Mouse (Mus musculus): ENCODE data around the gene Tnrc6c. TPM values are rescaled to one million over a fixed set of nuclear protein-coding genes. Genes with fewer than 3 reads are reported as not detected.

Tnrc6c gene
- polyA plus RNA-seq, 1 experiment from 2014 or later, result 31.0 TPM

GRCm38 (mm10) chr11:117790703-117791440, 136.8 kb downstream of the Tnrc6c start:
- no peaks in the 10 kb centered on the region for H3K36me3 ChIP-seq
- ATAC-seq (replicated peaks), result no peak
- H3K9ac ChIP-seq (replicated peaks), result no peak overlapping the region
- no peaks in the 10 kb centered on the region for H3K4me1 ChIP-seq
- no peak overlapping the region for H3K4me2 ChIP-seq (replicated peaks)
- WGBS, result 37% methylated on average over 23 of the region's 23 CpGs
- H3K9me3 ChIP-seq, result no peaks in the 10 kb centered on the region
- no peak overlapping the region for H3K4me3 ChIP-seq
- no peak overlapping the region for H3K27ac ChIP-seq (replicated peaks)
- no peaks in the 10 kb centered on the region for H3K27me3 ChIP-seq

GRCm38 (mm10) chr11:117791441-117791761, 137.3 kb downstream of the Tnrc6c start:
- Histone ChIP-seq H3K36me3 (no peaks in the 10 kb centered on the region), H3K4me2 (replicated peaks) (no peak overlapping the region), H3K27ac (replicated peaks) (no peak overlapping the region), H3K9ac (replicated peaks) (no peak overlapping the region), H3K9me3 (no peaks in the 10 kb centered on the region), H3K4me3 (no peak overlapping the region), H3K27me3 (no peaks in the 10 kb centered on the region), H3K4me1 (no peaks in the 10 kb centered on the region)
- no peak for ATAC-seq (replicated peaks)
- WGBS, result 84% methylated on average over 9 of the region's 9 CpGs

GRCm38 (mm10) chr11:117792281-117792888, 138.3 kb downstream of the Tnrc6c start:
- H3K4me2 ChIP-seq (replicated peaks), result no peak overlapping the region
- WGBS, result 9% methylated on average over 22 of the region's 22 CpGs
- no peak for ATAC-seq (replicated peaks)
- no peak overlapping the region for H3K27ac ChIP-seq (replicated peaks)
- no peak overlapping the region for H3K4me3 ChIP-seq
- no peak overlapping the region for H3K9ac ChIP-seq (replicated peaks)
- no peaks in the 10 kb centered on the region for H3K27me3 ChIP-seq
- H3K36me3 ChIP-seq, result no peaks in the 10 kb centered on the region
- no peaks in the 10 kb centered on the region for H3K4me1 ChIP-seq
- no peaks in the 10 kb centered on the region for H3K9me3 ChIP-seq

- no peak overlapping the region for H3K4me2 ChIP-seq (replicated peaks)
- no peaks in the 10 kb centered on the region for H3K36me3 ChIP-seq
- ATAC-seq (replicated peaks), result no peak
- no peaks in the 10 kb centered on the region for H3K4me1 ChIP-seq
- no peak overlapping the region for H3K9ac ChIP-seq (replicated peaks)
- no peaks in the 10 kb centered on the region for H3K9me3 ChIP-seq
- H3K27me3 ChIP-seq, result no peaks in the 10 kb centered on the region
- no peak overlapping the region for H3K27ac ChIP-seq (replicated peaks)
- 61% methylated on average over 4 of the region's 4 CpGs for WGBS
- H3K4me3 ChIP-seq, result no peak overlapping the region
Measured at GRCm38 (mm10) chr11:117794035-117794551, 140.0 kb downstream of the Tnrc6c start.

GRCm38 (mm10) chr11:117796954-117797353, 142.9 kb downstream of the Tnrc6c start:
- Histone ChIP-seq H3K9ac (replicated peaks) (no peak overlapping the region), H3K27ac (replicated peaks) (no peak overlapping the region), H3K4me1 (no peaks in the 10 kb centered on the region), H3K4me2 (replicated peaks) (no peak overlapping the region), H3K9me3 (no peaks in the 10 kb centered on the region), H3K36me3 (no peaks in the 10 kb centered on the region), H3K27me3 (no peaks in the 10 kb centered on the region), H3K4me3 (no peak overlapping the region)
- no peak for ATAC-seq (replicated peaks)
- 49% methylated on average over 5 of the region's 5 CpGs for WGBS

- Histone ChIP-seq H3K4me1 (no peaks in the 10 kb centered on the region), H3K36me3 (no peaks in the 10 kb centered on the region), H3K27ac (replicated peaks) (no peak within 1 kb of the TSS), H3K27me3 (no peaks in the 10 kb centered on the region), H3K4me3 (no peak within 1 kb of the TSS), H3K4me2 (replicated peaks) (no peak within 1 kb of the TSS), H3K9ac (replicated peaks) (no peak within 1 kb of the TSS), H3K9me3 (no peaks in the 10 kb centered on the region)
- no peak for ATAC-seq (replicated peaks)
- 66% methylated on average over 9 of the region's 9 CpGs for WGBS
Measured at GRCm38 (mm10) chr11:117797511-117798159, 143.5 kb downstream of the Tnrc6c start, which contains the start of gene 6030468B19Rik. Gene 6030468B19Rik (plus strand): TSS chr11:117797660.

GRCm38 (mm10) chr11:117798160-117798541, 144.1 kb downstream of the Tnrc6c start:
- Histone ChIP-seq H3K9me3 (no peaks in the 10 kb centered on the region), H3K4me3 (no peak overlapping the region), H3K27ac (replicated peaks) (no peak overlapping the region), H3K4me2 (replicated peaks) (no peak overlapping the region), H3K9ac (replicated peaks) (no peak overlapping the region), H3K4me1 (no peaks in the 10 kb centered on the region), H3K27me3 (no peaks in the 10 kb centered on the region), H3K36me3 (no peaks in the 10 kb centered on the region)
- no peak for ATAC-seq (replicated peaks)
- WGBS, result 68% methylated on average over 2 of the region's 2 CpGs

GRCm38 (mm10) chr11:117799174-117799573, 145.1 kb downstream of the Tnrc6c start:
- no peaks in the 10 kb centered on the region for H3K27me3 ChIP-seq
- H3K36me3 ChIP-seq, result no peaks in the 10 kb centered on the region
- H3K27ac ChIP-seq (replicated peaks), result no peak overlapping the region
- H3K4me3 ChIP-seq, result no peak overlapping the region
- no peaks in the 10 kb centered on the region for H3K4me1 ChIP-seq
- H3K9me3 ChIP-seq, result no peaks in the 10 kb centered on the region
- no peak overlapping the region for H3K4me2 ChIP-seq (replicated peaks)
- H3K9ac ChIP-seq (replicated peaks), result no peak overlapping the region
- 67% methylated on average over 5 of the region's 5 CpGs for WGBS
- no peak for ATAC-seq (replicated peaks)

GRCm38 (mm10) chr11:117800038-117800437, 145.9 kb downstream of the Tnrc6c start:
- no peak for ATAC-seq (replicated peaks)
- Histone ChIP-seq H3K27ac (replicated peaks) (no peak overlapping the region), H3K9ac (replicated peaks) (no peak overlapping the region), H3K27me3 (no peaks in the 10 kb centered on the region), H3K36me3 (no peaks in the 10 kb centered on the region), H3K9me3 (no peaks in the 10 kb centered on the region), H3K4me1 (no peaks in the 10 kb centered on the region), H3K4me2 (replicated peaks) (no peak overlapping the region), H3K4me3 (no peak overlapping the region)
- WGBS, result 86% methylated on average over 7 of the region's 7 CpGs

GRCm38 (mm10) chr11:117801650-117802049, 147.6 kb downstream of the Tnrc6c start:
- no peak overlapping the region for H3K4me3 ChIP-seq
- H3K27me3 ChIP-seq, result no peaks in the 10 kb centered on the region
- H3K27ac ChIP-seq (replicated peaks), result no peak overlapping the region
- H3K4me1 ChIP-seq, result no peaks in the 10 kb centered on the region
- no peaks in the 10 kb centered on the region for H3K36me3 ChIP-seq
- no peak overlapping the region for H3K4me2 ChIP-seq (replicated peaks)
- ATAC-seq (replicated peaks), result no peak
- no peaks in the 10 kb centered on the region for H3K9me3 ChIP-seq
- 84% methylated on average over 7 of the region's 7 CpGs for WGBS
- H3K9ac ChIP-seq (replicated peaks), result no peak overlapping the region

GRCm38 (mm10) chr11:117803166-117803688, 149.1 kb downstream of the Tnrc6c start:
- no peak overlapping the region for H3K27ac ChIP-seq (replicated peaks)
- no peaks in the 10 kb centered on the region for H3K9me3 ChIP-seq
- 100% methylated on average over 3 of the region's 3 CpGs for WGBS
- no peaks in the 10 kb centered on the region for H3K36me3 ChIP-seq
- no peaks in the 10 kb centered on the region for H3K4me1 ChIP-seq
- no peak overlapping the region for H3K4me3 ChIP-seq
- no peak overlapping the region for H3K9ac ChIP-seq (replicated peaks)
- no peak for ATAC-seq (replicated peaks)
- no peak overlapping the region for H3K4me2 ChIP-seq (replicated peaks)
- no peaks in the 10 kb centered on the region for H3K27me3 ChIP-seq

GRCm38 (mm10) chr11:117806781-117807180, 152.7 kb downstream of the Tnrc6c start:
- Histone ChIP-seq H3K27ac (replicated peaks) (no peak overlapping the region), H3K27me3 (peaks cover 8% of the 10 kb centered on the region; the same call in 1 of the 2 replicates), H3K4me3 (no peak overlapping the region), H3K4me1 (peaks cover 21% of the 10 kb centered on the region), H3K4me2 (replicated peaks) (no peak overlapping the region), H3K9ac (replicated peaks) (no peak overlapping the region), H3K36me3 (no peaks in the 10 kb centered on the region), H3K9me3 (no peaks in the 10 kb centered on the region)
- no peak for ATAC-seq (replicated peaks)
- 93% methylated on average over 6 of the region's 6 CpGs for WGBS

Data from forebrain, embryonic 15.5 days (tissue).